Mouse (Mus musculus): ENCODE results near the gene Skint3.
"Not testable (repeated sequence)": the region's sequence is repeated elsewhere in the genome, so short reads cannot be mapped to it uniquely, and the experiment has no call there.

The Skint3 gene

GRCm38 (mm10) chr4:112231945-112232344 is at the start of gene Skint3:
Skint3 (plus strand) TSS chr4:112232245.
- DNase-seq (ENCODE audit: low read depth): no peak

GRCm38 (mm10) chr4:112243416-112243815 is 11.4 kb downstream of the Skint3 start:
- DNase-seq (ENCODE audit: low read depth): no peak

GRCm38 (mm10) chr4:112243951-112244350 is 11.9 kb downstream of the Skint3 start:
- no peak for DNase-seq (ENCODE audit: low read depth)

- no peak for DNase-seq (ENCODE audit: low read depth)
Observed at GRCm38 (mm10) chr4:112256022-112256421, 24.0 kb downstream of the Skint3 start.

GRCm38 (mm10) chr4:112287178-112287974 is 55.3 kb downstream of the Skint3 start:
- no peak for DNase-seq (ENCODE audit: low read depth)

- DNase-seq (ENCODE audit: low read depth): no peak
Observed at GRCm38 (mm10) chr4:112288396-112288795, 56.4 kb downstream of the Skint3 start.

GRCm38 (mm10) chr4:112302305-112302704 is 70.3 kb downstream of the Skint3 start:
- DNase-seq (ENCODE audit: low read depth): no peak

GRCm38 (mm10) chr4:112302855-112303509 is 70.9 kb downstream of the Skint3 start:
- no peak for DNase-seq (ENCODE audit: low read depth)

GRCm38 (mm10) chr4:112349111-112349510 is 117.1 kb downstream of the Skint3 start:
- not testable (repeated sequence) for DNase-seq (ENCODE audit: low read depth)

All from fibroblast of lung, adult 2 months (primary cell).